Mouse (Mus musculus): ENCODE data around the gene Bicdl2.

DNA sequence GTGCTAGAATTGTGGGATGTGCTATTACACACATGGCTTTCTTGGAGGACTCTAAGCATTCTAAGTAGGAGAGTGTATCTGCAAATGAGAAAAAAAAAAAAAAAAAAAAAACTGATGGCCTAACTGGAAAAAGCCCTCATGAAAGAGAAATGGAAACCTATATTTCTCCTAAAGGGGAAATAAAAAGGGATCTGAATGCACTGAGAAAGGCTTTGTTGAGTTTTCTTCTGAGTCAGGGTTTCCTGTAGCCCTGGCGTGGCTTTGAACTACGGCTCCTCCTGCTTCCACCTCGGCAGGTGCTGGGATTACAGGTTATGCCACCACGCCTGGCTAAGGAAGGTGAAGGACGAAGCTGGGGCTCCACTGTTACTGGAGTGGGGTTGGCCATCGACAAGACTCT lies 6.3 kb upstream of the Bicdl2 start:
- TF ChIP-seq POLR2A (IDR thresholded peaks at IDR 0.05; ENCODE audit: extremely low read depth, insufficient read depth, low read length) (no peak), CTCF (IDR thresholded peaks at IDR 0.05; ENCODE audit: low read depth, low read length) (no peak)
